In genomic region chr14:76308188-76308812, GRCm38 (mm10) we compare ENCODE assay signal across 9 mouse cellular contexts.
DNase-seq lines count a peak whose midpoint lies in the region; ATAC-seq and TF ChIP-seq lines count a peak whose summit lies in the region.
"Had no signal": no experiment of that assay in that cellular context is flagged by ENCODE, and none has a peak within 500 bp of the region (broad histone marks: within the 10 kb centered on the region; RNA-seq: fewer than 3 reads in every experiment).

No protein-coding gene starts in this region.

- H3K9ac ChIP-seq in kidney, postnatal 0 days (ENCODE audit: low read depth, low read length) = 0 out of 2 replicates have a peak overlapping the region, but pooled peaks have one; percentile 27
- no peak overlapping the region for H3K9ac ChIP-seq in embryonic facial prominence, embryonic 12.5 days
- H3K9ac ChIP-seq in hindbrain, embryonic 13.5 days = peak overlapping the region; percentile 56
- peak overlapping the region; percentile 33; the same call in 1 of the 2 replicates for H3K9ac ChIP-seq in midbrain, embryonic 16.5 days (ENCODE audit: low read depth, low read length)
- no peak overlapping the region for H3K9ac ChIP-seq in liver, postnatal 0 days (replicated peaks)

- H3K4me2 ChIP-seq in kidney, postnatal 0 days (ENCODE audit: low read length) = peak overlapping the region; percentile 46
- H3K4me2 ChIP-seq in embryonic facial prominence, embryonic 12.5 days (replicated peaks) = peak overlapping the region; percentile 48
- H3K4me2 ChIP-seq in hindbrain, embryonic 13.5 days = peak overlapping the region; percentile 50
- peak overlapping the region; percentile 51 for H3K4me2 ChIP-seq in midbrain, embryonic 16.5 days (ENCODE audit: low read length)
- H3K4me2 ChIP-seq in liver, postnatal 0 days (ENCODE audit: low read depth, low read length) = no peak overlapping the region

- H3K36me3 ChIP-seq in kidney, postnatal 0 days (ENCODE audit: insufficient read depth, low read length) = no peaks in the 10 kb centered on the region
- H3K36me3 ChIP-seq in embryonic facial prominence, embryonic 12.5 days = no peaks in the 10 kb centered on the region
- no peaks in the 10 kb centered on the region for H3K36me3 ChIP-seq in hindbrain, embryonic 13.5 days
- H3K36me3 ChIP-seq in midbrain, embryonic 16.5 days (ENCODE audit: control insufficient read depth, insufficient read depth, low read length) = no peaks in the 10 kb centered on the region
- H3K36me3 ChIP-seq in liver, postnatal 0 days (replicated peaks; ENCODE audit: insufficient read depth, low read length) = no peaks in the 10 kb centered on the region

- no peak for TF ChIP-seq CTCF in kidney, postnatal 0 days (IDR thresholded peaks at IDR 0.05; ENCODE audit: low read depth)
- no peak for TF ChIP-seq CTCF in liver, postnatal 0 days (IDR thresholded peaks at IDR 0.05; ENCODE audit: low read depth)

- DNase-seq in kidney, postnatal 0 days (ENCODE audit: low spot score) = peak; percentile 31
- DNase-seq in kidney, adult 18-20 months = no peak
- DNase-seq in liver, postnatal 0 days = no peak
- DNase-seq in thymus, postnatal 10 days (ENCODE audit: low spot score in 2 of 2) = no peak
- DNase-seq: cerebellum, adult 18-20 months had no signal

- no peaks in the 10 kb centered on the region for H3K9me3 ChIP-seq in kidney, postnatal 0 days (replicated peaks; ENCODE audit: low read length)
- H3K9me3 ChIP-seq in embryonic facial prominence, embryonic 12.5 days = no peaks in the 10 kb centered on the region
- H3K9me3 ChIP-seq in hindbrain, embryonic 13.5 days = no peaks in the 10 kb centered on the region
- H3K9me3 ChIP-seq in midbrain, embryonic 16.5 days (replicated peaks; ENCODE audit: control insufficient read depth, low read length, poor library complexity, severe bottlenecking) = no peaks in the 10 kb centered on the region
- H3K9me3 ChIP-seq in liver, postnatal 0 days (ENCODE audit: low read length) = no peaks in the 10 kb centered on the region

- H3K4me1 ChIP-seq in kidney, postnatal 0 days (replicated peaks; ENCODE audit: insufficient read depth, low read length) = 0 out of 2 replicates have a peak, but pooled peaks cover 6% of the 10 kb centered on the region
- peaks cover 15% of the 10 kb centered on the region for H3K4me1 ChIP-seq in embryonic facial prominence, embryonic 12.5 days
- H3K4me1 ChIP-seq in hindbrain, embryonic 13.5 days (replicated peaks) = peaks cover 23% of the 10 kb centered on the region
- peaks cover 9% of the 10 kb centered on the region for H3K4me1 ChIP-seq in midbrain, embryonic 16.5 days (ENCODE audit: control insufficient read depth, insufficient read depth, low read length)
- no peaks in the 10 kb centered on the region for H3K4me1 ChIP-seq in liver, postnatal 0 days (ENCODE audit: insufficient read depth)

- TF ChIP-seq EP300 in liver, postnatal 0 days (IDR thresholded peaks at IDR 0.05; ENCODE audit: low read depth) = no peak

- no peak for ATAC-seq in kidney, postnatal 0 days (replicated peaks; ENCODE audit: low FRiP score, low read depth)
- no peak for ATAC-seq in embryonic facial prominence, embryonic 12.5 days (ENCODE audit: insufficient number of reproducible peaks, insufficient read depth, low FRiP score, low TSS enrichment)
- ATAC-seq in hindbrain, embryonic 13.5 days (ENCODE audit: low FRiP score) = no peak
- peak; percentile 58; the same call in 1 of the 2 replicates for ATAC-seq in midbrain, embryonic 16.5 days
- ATAC-seq in liver, postnatal 0 days = no peak
- ATAC-seq in megakaryocyte-erythroid progenitor cell, adult 5-6 weeks (replicated peaks; ENCODE audit: low FRiP score, low TSS enrichment, poor library complexity, severe bottlenecking) = no peak

- 31% methylated on average over 12 of the region's 12 CpGs for WGBS in kidney, postnatal 0 days
- 16% methylated on average over 12 of the region's 12 CpGs for WGBS in embryonic facial prominence, embryonic 12.5 days
- 19% methylated on average over 12 of the region's 12 CpGs for WGBS in hindbrain, embryonic 13.5 days
- 9% methylated on average over 12 of the region's 12 CpGs for WGBS in midbrain, embryonic 16.5 days
- WGBS in liver, postnatal 0 days (ENCODE audit: insufficient replicate concordance) = 47% methylated on average over 12 of the region's 12 CpGs

- H3K27me3 ChIP-seq in kidney, postnatal 0 days (ENCODE audit: insufficient read depth, low read length) = no peaks in the 10 kb centered on the region
- H3K27me3 ChIP-seq in embryonic facial prominence, embryonic 12.5 days = no peaks in the 10 kb centered on the region
- no peaks in the 10 kb centered on the region for H3K27me3 ChIP-seq in hindbrain, embryonic 13.5 days
- H3K27me3 ChIP-seq in midbrain, embryonic 16.5 days (ENCODE audit: control insufficient read depth, insufficient read depth, low read depth, low read length) = no peaks in the 10 kb centered on the region
- H3K27me3 ChIP-seq in liver, postnatal 0 days (ENCODE audit: insufficient read depth, low read length) = no peaks in the 10 kb centered on the region

- H3K27ac ChIP-seq in kidney, postnatal 0 days = no peak overlapping the region
- peak overlapping the region; percentile 70; the same call in 1 of the 2 replicates for H3K27ac ChIP-seq in embryonic facial prominence, embryonic 12.5 days
- H3K27ac ChIP-seq in hindbrain, embryonic 13.5 days = peak overlapping the region; percentile 52
- peak overlapping the region; percentile 35; the same call in 1 of the 2 replicates for H3K27ac ChIP-seq in midbrain, embryonic 16.5 days (ENCODE audit: low read length)
- no peak overlapping the region for H3K27ac ChIP-seq in liver, postnatal 0 days (ENCODE audit: low read depth)

- 0 out of 2 replicates have a peak overlapping the region, but pooled peaks have one; percentile 11 for H3K4me3 ChIP-seq in kidney, postnatal 0 days (replicated peaks; ENCODE audit: low read depth, low read length)
- peak overlapping the region; percentile 23 for H3K4me3 ChIP-seq in embryonic facial prominence, embryonic 12.5 days
- peak overlapping the region; percentile 28 for H3K4me3 ChIP-seq in hindbrain, embryonic 13.5 days
- H3K4me3 ChIP-seq in midbrain, embryonic 16.5 days (ENCODE audit: low read depth, low read length) = peak overlapping the region; percentile 14; the same call in 1 of the 2 replicates
- no peak overlapping the region for H3K4me3 ChIP-seq in liver, postnatal 0 days (ENCODE audit: low read depth, low read length)

Comparison
In these comparisons a context has a peak if more than half of its experiments do, and no peak if none do; other contexts are left out.
1. H3K27ac ChIP-seq: peak in embryonic facial prominence, embryonic 12.5 days (single experiment), hindbrain, embryonic 13.5 days (single experiment) and midbrain, embryonic 16.5 days (single experiment); none in kidney, postnatal 0 days (single experiment) and liver, postnatal 0 days (single experiment).
2. H3K9ac ChIP-seq: peak in kidney, postnatal 0 days (single experiment), hindbrain, embryonic 13.5 days (single experiment) and midbrain, embryonic 16.5 days (single experiment); none in embryonic facial prominence, embryonic 12.5 days (single experiment) and liver, postnatal 0 days (single experiment).